Mouse (Mus musculus): ENCODE results near the gene AW209491. TPM values are rescaled to one million over a fixed set of nuclear protein-coding genes. Genes with fewer than 3 reads are reported as not detected.

AW209491 gene
- total and polyA plus RNA-seq, 3 experiments, result 15.9 to 17.4 TPM; not detected in 1

DNA sequence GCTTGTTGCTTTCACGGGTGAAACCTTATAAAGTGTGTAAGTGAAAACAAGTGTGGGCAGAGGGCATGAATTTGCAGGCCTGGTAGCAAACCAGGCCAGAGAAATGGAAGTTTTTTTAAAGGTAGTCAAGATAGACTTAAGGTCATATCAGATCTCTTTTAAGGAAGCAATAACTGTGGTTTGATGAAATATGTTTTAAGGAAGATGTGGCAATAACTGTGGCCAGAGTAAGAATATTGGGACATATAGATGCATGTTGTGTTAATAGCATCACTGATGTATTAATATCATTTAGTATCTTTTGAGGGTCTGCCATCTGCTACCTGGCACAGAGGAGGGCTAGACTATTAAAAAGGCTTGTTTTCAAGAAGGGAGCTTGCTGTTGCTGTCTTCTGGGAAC lies 10.0 kb downstream of the AW209491 start:
- H3K27me3 ChIP-seq (ENCODE audit: control insufficient read depth in 1 of 2, insufficient read depth in 2 of 2, low read length in 2 of 2), result no peaks in the 10 kb centered on the region
- no peak for TF ChIP-seq GABPA (IDR thresholded peaks at IDR 0.05; ENCODE audit: low read depth, low read length)
- 0 out of 2 replicates have a peak, but pooled peaks have one; percentile 8 for TF ChIP-seq ZNF384 (IDR thresholded peaks at IDR 0.05; ENCODE audit: low read depth, low read length)
- TF ChIP-seq CHD1 (IDR thresholded peaks at IDR 0.05; ENCODE audit: low read depth, low read length), result no peak
- no peaks in the 10 kb centered on the region for H3K9me3 ChIP-seq (replicated peaks; ENCODE audit: insufficient read depth, low read length)
- no peak overlapping the region for H3K27ac ChIP-seq (ENCODE audit: control insufficient read depth, low read depth, low read length)
- H3K36me3 ChIP-seq (ENCODE audit: control insufficient read depth in 1 of 2, insufficient read depth in 2 of 2, low read length in 2 of 2), result peaks cover 4 to 7% of the 10 kb centered on the region in 2 experiments
- no peak overlapping the region for H3K4me3 ChIP-seq (ENCODE audit: control insufficient read depth in 1 of 2, insufficient read depth in 1 of 2, low read depth in 2 of 2, low read length in 2 of 2)
- peaks cover 0 to 4% of the 10 kb centered on the region in 2 experiments; a peak in 2 of 4 replicates for H3K4me1 ChIP-seq (ENCODE audit: control insufficient read depth in 1 of 2, insufficient read depth in 2 of 2, low read length in 2 of 2)
- no peak overlapping the region for H3K9ac ChIP-seq (ENCODE audit: control insufficient read depth, low read depth, low read length, poor library complexity, severe bottlenecking)
- no peaks in the 10 kb centered on the region for H3K79me2 ChIP-seq (ENCODE audit: control insufficient read depth, insufficient read depth, low read length, poor library complexity)
- no peak for DNase-seq (ENCODE audit: low read depth, low spot score)

DNA sequence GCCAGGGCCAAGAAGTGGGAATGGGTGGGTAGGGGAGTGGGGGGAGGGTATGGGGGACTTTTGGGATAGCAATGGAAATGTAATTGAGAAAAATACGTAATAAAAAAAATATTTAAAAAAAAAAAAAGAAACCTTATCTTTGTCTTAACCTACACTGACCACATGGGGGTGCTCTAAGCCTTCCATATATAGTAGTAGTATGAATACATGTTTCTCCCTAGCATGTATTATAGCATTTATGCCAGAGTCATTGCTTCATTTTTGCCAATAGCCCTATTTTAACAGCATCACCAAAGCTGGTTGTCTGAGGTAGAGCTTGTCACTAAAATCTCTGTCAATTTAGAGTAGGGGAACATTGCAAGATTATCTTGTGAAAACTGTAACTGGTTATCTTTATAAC lies 19.3 kb downstream of the AW209491 start:
- TF ChIP-seq SIN3A (IDR thresholded peaks at IDR 0.05; ENCODE audit: low read length) (no peak), CTCF (IDR thresholded peaks at IDR 0.05 in 2 of 3, conservative IDR thresholded peaks at IDR 0.05 in 1 of 3; ENCODE audit: control insufficient read depth in 1 of 3, insufficient read depth in 1 of 3, low read depth in 2 of 3, low read length in 3 of 3, poor library complexity in 1 of 3, severe bottlenecking in 1 of 3) (peak; percentile 15 to 64 (median 21); a peak in 3 of 6 replicates), E2F4 (IDR thresholded peaks at IDR 0.05; ENCODE audit: borderline replicate concordance, low read depth, low read length) (no peak), RAD21 (IDR thresholded peaks at IDR 0.05; ENCODE audit: low read depth, low read length) (peak; percentile 81), SMC3 (IDR thresholded peaks at IDR 0.05; ENCODE audit: low read depth, low read length) (peak; percentile 62), MAX (IDR thresholded peaks at IDR 0.05; ENCODE audit: low read length) (no peak), UBTF (IDR thresholded peaks at IDR 0.05; ENCODE audit: borderline replicate concordance, insufficient read depth, low read depth, low read length) (no peak), RCOR1 (IDR thresholded peaks at IDR 0.05; ENCODE audit: low read depth, low read length) (no peak), ZC3H11A (IDR thresholded peaks at IDR 0.05; ENCODE audit: low read depth, low read length) (peak; percentile 45), MAZ (IDR thresholded peaks at IDR 0.05; ENCODE audit: low read depth, low read length) (no peak), ZNF384 (IDR thresholded peaks at IDR 0.05; ENCODE audit: low read depth, low read length) (peak; percentile 95), TBP (IDR thresholded peaks at IDR 0.05; ENCODE audit: low read depth, low read length) (no peak), BHLHE40 (IDR thresholded peaks at IDR 0.05; ENCODE audit: borderline replicate concordance, low read depth, low read length) (no peak), GATA1 (IDR thresholded peaks at IDR 0.05; ENCODE audit: low read depth, low read length) (no peak; the same call in 1 of the 2 replicates)
- H3K79me2 ChIP-seq (ENCODE audit: control insufficient read depth, insufficient read depth, low read length, poor library complexity), result no peaks in the 10 kb centered on the region
- H3K36me3 ChIP-seq (ENCODE audit: control insufficient read depth in 1 of 2, insufficient read depth in 2 of 2, low read length in 2 of 2), result no peaks in the 10 kb centered on the region
- no peaks in the 10 kb centered on the region for H3K27me3 ChIP-seq (ENCODE audit: control insufficient read depth in 1 of 2, insufficient read depth in 2 of 2, low read length in 2 of 2)
- peak; percentile 60 for DNase-seq (ENCODE audit: low read depth, low spot score)
- no peak overlapping the region for H3K27ac ChIP-seq (ENCODE audit: control insufficient read depth, low read depth, low read length)
- no peak overlapping the region for H3K9ac ChIP-seq (ENCODE audit: control insufficient read depth, low read depth, low read length, poor library complexity, severe bottlenecking)
- no peak overlapping the region for H3K4me3 ChIP-seq (ENCODE audit: control insufficient read depth in 1 of 2, insufficient read depth in 1 of 2, low read depth in 2 of 2, low read length in 2 of 2)
- no peaks in the 10 kb centered on the region for H3K9me3 ChIP-seq (replicated peaks; ENCODE audit: insufficient read depth, low read length)
- no peaks in the 10 kb centered on the region for H3K4me1 ChIP-seq (ENCODE audit: control insufficient read depth in 1 of 2, insufficient read depth in 2 of 2, low read length in 2 of 2)

All from MEL (cell line).